Mouse (Mus musculus) T-cell, adult 2 months (primary cell): ENCODE measurements around the gene Ncbp2.

Experiments
- DNase-seq: peaks from one replicate; pipeline ENCODE4 v3.0.0; 2022; ENCODE audit warnings: low spot score

Ncbp2 gene

GRCm38 (mm10) chr16:32010330-32010729, 62.0 kb downstream of the Ncbp2 start:
- no peak for DNase-seq
